Mouse (Mus musculus): ENCODE measurements around the gene Rasal3.

Rasal3 gene

DNA sequence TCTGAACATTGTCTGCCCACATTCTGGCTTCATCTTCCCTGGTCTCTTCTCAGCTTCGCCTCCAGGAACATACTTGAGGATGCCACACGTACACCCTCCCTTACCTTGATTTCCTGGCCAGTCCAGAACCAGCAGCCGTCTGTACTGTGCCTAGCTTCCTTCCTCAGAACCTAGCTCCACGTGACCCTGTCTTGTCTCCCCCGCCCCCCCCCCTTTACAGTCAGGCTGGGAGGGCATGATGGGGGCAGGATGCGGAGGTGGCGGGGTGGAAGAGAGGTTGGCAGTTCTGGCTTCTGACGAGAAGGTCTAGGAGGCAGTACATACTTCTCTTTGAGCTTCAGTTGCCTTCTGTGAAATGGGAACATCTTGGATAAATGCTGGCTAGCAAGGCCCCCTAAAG is at the start of gene Rasal3:
Rasal3 (minus strand) TSS at position 167 of the 400 bp plus-strand sequence.
- WGBS = 71% methylated on average over 8 of the region's 8 CpGs

DNA sequence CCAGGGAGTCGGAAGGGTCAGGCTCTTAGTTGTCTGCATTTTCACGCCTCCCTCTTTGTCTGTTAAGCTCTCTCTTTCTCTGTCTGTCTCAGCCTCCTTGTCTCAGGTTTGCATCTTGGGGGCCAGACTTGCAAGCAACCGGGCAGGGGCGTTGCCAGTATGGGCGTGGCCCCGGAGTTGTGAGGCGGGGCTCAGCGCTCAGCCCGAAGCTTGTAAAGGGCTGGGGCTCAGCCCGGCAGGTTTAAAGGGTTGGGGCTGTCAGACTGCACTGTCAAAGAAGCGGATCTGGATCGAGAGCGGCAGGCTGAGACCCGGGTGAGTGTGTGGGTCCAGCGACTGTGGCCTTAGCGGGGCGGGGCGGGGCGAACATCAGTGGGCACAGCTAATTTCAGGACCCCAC is 49.1 kb upstream of the Rasal3 start, which contains the start of gene Cyp4f39:
Cyp4f39 (plus strand) TSS at position 242 of the 400 bp plus-strand sequence.
- WGBS = 7% methylated on average over 19 of the region's 19 CpGs

DNA sequence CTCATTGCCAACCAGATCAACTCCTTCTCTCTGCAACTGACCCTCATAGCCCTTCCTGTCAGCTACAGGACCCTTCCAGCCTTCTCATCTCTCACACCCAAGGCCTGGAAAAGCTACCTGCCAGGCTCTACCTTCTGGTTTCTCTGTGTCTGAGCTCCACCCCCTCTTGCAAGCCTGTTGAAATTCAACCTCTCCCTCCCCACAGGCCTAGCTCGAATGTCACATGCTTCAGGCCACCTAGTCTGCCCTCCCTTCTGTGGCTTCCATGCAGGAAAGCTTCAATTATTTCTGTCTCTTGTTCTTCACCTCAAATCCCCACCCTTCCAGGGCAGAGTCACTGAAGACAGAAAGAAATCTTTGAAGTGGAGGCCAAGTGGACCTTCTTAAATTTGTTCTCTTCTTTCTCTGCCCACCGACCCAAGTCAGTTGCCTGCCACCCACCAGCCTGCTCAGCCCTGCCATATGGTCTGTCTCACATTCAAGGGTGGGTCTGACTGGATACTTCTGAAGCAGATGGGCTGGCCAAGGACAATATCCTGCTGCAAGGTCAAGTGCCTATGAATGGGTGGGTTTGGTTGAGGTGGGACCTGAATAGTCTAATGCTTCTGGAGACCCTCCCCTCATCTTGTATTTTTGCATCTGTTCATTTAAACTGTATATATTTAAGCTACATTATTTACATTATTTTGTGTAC is 47.6 kb upstream of the Rasal3 start:
- WGBS = 53% methylated on average over 2 of the region's 2 CpGs

DNA sequence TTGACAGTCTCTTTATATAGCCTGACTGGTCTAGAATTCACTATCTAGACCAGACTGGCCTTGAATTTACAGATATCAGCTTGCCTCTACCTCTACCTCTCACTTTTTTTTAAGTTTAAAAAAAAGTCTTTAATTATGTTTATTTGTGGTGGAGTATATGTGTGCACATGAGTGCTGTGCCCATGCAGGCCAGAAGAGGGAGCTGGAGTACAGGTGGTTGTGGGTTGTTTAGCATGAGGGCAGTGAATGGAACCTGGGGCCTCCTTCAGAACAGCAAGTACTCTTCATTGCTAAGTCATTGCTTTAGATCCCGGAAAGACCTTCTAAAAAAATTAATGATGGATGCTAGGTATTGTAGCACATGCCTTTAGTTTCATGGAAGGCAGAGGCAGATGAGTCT is 45.7 kb upstream of the Rasal3 start:
- WGBS = 97% methylated on average over 1 of the region's 1 CpGs

DNA sequence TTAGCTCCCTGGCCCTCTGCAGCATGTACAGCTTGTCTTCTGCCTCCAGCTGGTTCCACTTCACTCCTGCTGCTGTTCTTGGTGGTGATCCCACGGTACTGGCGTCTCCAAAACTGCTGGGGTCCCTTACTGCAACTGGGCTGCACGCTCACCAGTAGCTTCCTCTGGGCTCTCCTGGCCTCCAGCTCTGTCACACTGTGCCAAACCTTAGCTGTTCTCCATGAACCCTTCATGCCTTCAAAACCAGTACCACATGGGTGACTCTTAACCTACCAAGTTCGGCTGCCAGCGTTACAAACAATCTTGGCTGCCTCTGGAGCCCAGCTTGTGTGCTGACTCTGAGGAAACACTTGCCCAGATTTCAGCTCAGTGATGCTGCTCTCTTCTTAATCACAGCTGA is 41.6 kb upstream of the Rasal3 start:
- 73% methylated on average over 5 of the region's 5 CpGs for WGBS

DNA sequence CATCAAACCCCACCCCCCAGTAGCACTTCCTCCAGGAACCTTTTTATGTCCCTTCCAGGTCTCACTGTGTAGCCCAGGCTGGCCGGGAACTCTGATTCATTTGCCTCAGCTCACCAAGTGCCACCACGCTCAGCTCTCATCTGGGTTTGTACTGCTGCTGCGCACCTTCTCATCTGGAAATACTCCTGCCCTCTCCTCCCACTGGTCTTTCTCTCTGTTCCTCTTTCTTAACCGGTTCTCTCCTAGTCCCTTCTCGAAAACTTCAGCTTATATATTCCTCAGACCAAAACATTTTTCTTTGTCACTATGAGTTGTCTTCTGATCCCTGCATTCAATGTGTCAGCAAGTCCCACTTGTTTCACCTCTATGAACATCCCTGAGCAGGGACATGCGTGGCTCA is 39.9 kb upstream of the Rasal3 start:
- 87% methylated on average over 6 of the region's 6 CpGs for WGBS

GRCm38 (mm10) chr17:32437106-32437505 is 33.7 kb upstream of the Rasal3 start:
- 95% methylated on average over 4 of the region's 4 CpGs for WGBS

- 79% methylated on average over 5 of the region's 5 CpGs for WGBS
Measured at GRCm38 (mm10) chr17:32435151-32435550, 31.8 kb upstream of the Rasal3 start.

GRCm38 (mm10) chr17:32434324-32434723 is 30.9 kb upstream of the Rasal3 start:
- WGBS = 75% methylated on average over 4 of the region's 4 CpGs

DNA sequence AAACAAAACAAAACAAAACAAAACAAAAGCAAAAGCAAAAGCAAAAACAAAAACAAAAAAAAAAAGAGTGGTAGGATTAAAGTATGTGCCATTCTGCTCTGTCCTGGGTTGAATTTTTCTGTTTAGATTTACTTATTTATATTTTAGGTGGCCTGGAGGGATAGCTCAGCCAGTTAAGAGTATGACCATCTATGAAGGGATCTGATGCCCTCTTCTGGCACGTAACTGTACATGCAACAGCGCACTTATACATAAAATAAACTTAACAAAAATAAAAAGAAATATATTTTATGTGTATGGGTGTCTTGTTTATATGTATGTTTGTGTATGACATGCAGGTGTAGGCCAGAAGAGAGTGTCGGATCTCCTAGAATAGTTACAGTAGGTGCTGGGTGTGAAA is 28.6 kb upstream of the Rasal3 start:
- 59% methylated on average over 3 of the region's 3 CpGs for WGBS

- 91% methylated on average over 2 of the region's 2 CpGs for WGBS
Measured at GRCm38 (mm10) chr17:32424034-32424433, 20.7 kb upstream of the Rasal3 start, which contains the start of gene Pglyrp2. Gene Pglyrp2, minus strand, starts transcription at chr17:32424167.

DNA sequence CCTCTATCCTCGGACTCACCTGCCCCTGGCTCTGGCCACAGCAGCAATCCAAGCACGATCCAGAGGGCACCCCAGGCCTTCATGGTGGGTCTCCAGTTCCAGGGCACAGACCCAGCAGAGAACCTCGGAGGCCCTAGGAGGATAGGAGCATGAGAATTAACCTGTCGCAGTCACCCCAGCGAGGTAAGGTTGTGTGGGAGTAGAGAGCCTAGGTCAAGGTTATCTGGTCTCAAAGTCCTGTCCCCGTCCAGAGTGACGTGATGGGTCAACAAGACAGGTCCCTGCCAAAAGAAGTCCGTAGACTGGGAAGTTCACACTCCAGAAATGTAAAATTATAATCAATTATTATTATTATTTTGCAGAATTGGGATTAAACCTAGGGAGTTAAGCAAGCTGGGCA is 17.4 kb upstream of the Rasal3 start:
- 86% methylated on average over 8 of the region's 8 CpGs for WGBS

- WGBS = 74% methylated on average over 2 of the region's 2 CpGs
Measured at GRCm38 (mm10) chr17:32419989-32420388, 16.6 kb upstream of the Rasal3 start.

- 95% methylated on average over 14 of the region's 14 CpGs for WGBS
Measured at GRCm38 (mm10) chr17:32416771-32417170, 13.4 kb upstream of the Rasal3 start.

DNA sequence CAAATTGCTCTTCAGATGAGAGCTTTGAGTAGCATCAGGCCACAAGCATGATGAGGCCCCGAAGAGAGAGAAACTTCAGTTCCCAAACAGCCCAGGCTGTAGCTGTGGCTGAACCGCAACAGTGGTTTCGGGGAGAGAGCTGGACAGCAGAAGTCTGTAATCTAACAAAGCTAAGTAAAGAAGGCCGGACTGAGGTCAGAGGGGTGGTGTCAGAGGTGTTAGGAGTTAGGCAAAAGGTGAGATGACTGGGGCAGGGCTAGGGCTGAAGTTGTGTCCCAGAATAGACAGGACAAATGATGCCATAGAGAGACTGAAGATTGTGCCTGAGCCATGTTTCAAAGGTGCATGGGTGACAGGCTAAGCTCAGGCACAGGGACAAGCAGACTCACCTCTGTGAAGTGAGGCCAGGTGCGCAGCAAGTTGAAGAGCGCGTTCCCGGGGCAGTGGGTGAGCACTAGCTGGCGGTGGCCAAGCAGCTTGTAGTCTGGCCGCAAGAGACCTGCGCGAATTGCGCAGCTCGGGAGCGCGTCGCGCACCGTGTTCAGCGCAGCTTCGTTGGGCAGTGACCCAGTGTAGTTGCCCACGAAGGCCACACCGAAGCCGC is 12.1 kb upstream of the Rasal3 start:
- 50% methylated on average over 24 of the region's 24 CpGs for WGBS

DNA sequence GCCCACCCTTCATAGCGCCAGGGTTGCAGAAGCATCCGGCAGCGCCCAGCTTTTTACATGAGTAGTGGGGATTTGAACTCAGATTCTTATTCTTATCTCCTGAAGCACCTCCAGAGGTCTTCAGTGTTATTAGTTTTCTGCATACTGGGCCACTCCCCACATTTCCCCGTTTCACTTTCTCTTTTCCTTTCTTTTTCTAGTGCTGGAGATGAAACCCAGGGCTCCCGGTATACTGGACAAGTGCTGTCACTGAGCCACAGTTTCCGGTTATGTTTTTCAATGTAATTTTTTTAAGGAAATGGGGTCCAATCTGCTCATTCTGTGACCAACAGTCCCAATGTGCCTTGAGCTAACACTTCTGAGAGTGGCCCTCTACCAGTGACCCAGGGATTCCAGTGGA is 8.5 kb upstream of the Rasal3 start:
- WGBS = 86% methylated on average over 6 of the region's 6 CpGs

- WGBS = 76% methylated on average over 11 of the region's 11 CpGs
Measured at GRCm38 (mm10) chr17:32402779-32403157, 615 bp downstream of the Rasal3 start.

GRCm38 (mm10) chr17:32402011-32402778 is 1.2 kb downstream of the Rasal3 start:
- WGBS = 88% methylated on average over 9 of the region's 9 CpGs

- 7% methylated on average over 37 of the region's 37 CpGs for WGBS
Measured at GRCm38 (mm10) chr17:32396266-32396665, 7.1 kb downstream of the Rasal3 start.

GRCm38 (mm10) chr17:32393944-32394343 is 9.4 kb downstream of the Rasal3 start:
- 74% methylated on average over 10 of the region's 10 CpGs for WGBS

DNA sequence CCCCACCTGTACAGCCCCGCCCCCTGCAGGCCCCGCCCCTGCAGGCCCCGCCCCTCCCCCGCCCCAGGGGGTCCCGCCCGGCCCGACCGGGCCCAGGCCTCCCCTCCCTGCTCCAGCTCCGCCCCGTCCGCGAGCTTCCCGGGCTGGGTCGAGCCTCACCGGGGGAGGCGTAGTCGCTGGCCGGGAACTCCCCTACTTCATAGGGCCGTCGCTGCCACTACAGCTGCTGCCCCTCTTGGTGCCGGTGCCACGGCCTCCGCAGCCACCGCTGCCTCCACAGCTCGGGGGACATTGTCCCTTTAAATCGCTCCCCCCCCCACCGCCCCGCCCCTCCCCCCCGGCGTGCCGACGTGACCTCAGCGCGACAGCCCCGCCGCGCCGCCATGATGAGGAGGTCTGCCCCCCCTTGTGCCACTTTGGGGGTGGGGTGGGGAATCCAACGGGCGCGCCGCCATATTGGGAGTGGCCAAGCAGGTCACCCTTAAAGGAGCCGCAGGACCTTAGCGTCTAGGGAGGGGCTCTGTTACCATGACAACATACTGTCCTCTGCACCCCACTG is 14.2 kb downstream of the Rasal3 start, which contains the start of gene Wiz:
Wiz (minus strand) TSS at position 339 of the 559 bp plus-strand sequence.
- WGBS = 1% methylated on average over 38 of the region's 44 CpGs
